Mouse (Mus musculus) lung, adult 2 months (tissue): Measurements from ENCODE around the gene Nudt8.
"Not testable (repeated sequence)": the region's sequence is repeated elsewhere in the genome, so short reads cannot be mapped to it uniquely, and the experiment has no call there.

ENCODE experiments used
- CTCF ChIP-seq: fragments of 200-500 bp; IDR thresholded peaks from 2 replicates; pipeline ENCODE4 v1.5.1; 2011; ENCODE audit warnings: mild to moderate bottlenecking, low read length, control low read depth; ENCODE audit not compliant: insufficient read depth
- POLR2A ChIP-seq: fragments of 200-500 bp; IDR thresholded peaks from 2 replicates; pipeline ENCODE4 v1.6.1; 2011; ENCODE audit warnings: low read depth, mild to moderate bottlenecking, control low read depth, low read length, borderline replicate concordance; ENCODE audit errors: extremely low read depth

GRCm38 (mm10) chr19:4040941-4041340 is 40.6 kb downstream of the Nudt8 start:
- TF ChIP-seq POLR2A, CTCF: not testable (repeated sequence)
